In the genomic region with DNA sequence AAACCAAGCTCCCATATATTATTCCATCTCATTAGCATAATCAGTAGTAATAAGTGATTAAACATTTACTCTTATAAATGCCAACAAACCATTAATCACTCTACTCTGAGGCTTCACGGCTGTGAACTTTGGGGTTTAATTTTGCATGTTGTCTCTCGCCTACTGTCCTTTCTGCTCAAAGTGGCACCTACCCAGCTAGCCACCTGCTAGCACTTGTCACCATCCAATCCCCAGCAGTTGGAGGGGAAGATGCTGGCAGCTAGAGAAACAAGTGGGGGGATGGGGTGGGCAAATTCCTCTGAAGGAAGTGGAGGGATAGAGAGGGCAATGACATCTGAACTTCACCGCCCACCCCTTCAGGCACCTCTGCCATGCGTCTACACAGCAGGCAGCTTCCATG, we compare ENCODE assay signal across 22 mouse cellular contexts.
DNase-seq lines count a peak whose midpoint lies in the region; ATAC-seq lines count a peak whose summit lies in the region.
"Had no signal": no experiment of that assay in that cellular context is flagged by ENCODE, and none has a peak within 500 bp of the region (broad histone marks: within the 10 kb centered on the region; RNA-seq: fewer than 3 reads in every experiment).

No protein-coding gene starts in this region.

- no peak overlapping the region for H3K4me2 ChIP-seq in forebrain, embryonic 14.5 days (ENCODE audit: low read length)
- H3K4me2 ChIP-seq in forebrain, embryonic 11.5 days (ENCODE audit: low read depth, low read length, severe bottlenecking), result no peak overlapping the region
- H3K4me2 ChIP-seq: forebrain, embryonic 12.5 days; heart, embryonic 11.5 days; hindbrain, embryonic 13.5 days had no signal

- 0 out of 2 replicates have a peak, but pooled peaks have one; percentile 12 for ATAC-seq in forebrain, embryonic 14.5 days
- ATAC-seq in forebrain, embryonic 11.5 days (replicated peaks; ENCODE audit: low FRiP score), result no peak
- ATAC-seq: hindbrain, embryonic 16.5 days; inflammation-experienced regulatory T-cells, adult 6 months; intestine, embryonic 16.5 days; Patski had no signal

- no peak overlapping the region for H3K4me3 ChIP-seq in forebrain, embryonic 14.5 days (ENCODE audit: low read depth, low read length)
- no peak overlapping the region for H3K4me3 ChIP-seq in forebrain, embryonic 11.5 days (ENCODE audit: low read depth, low read length)
- H3K4me3 ChIP-seq: forebrain, embryonic 12.5 days; gastrocnemius, adult 2 months; hindbrain, embryonic 13.5 days had no signal

- H3K27ac ChIP-seq in forebrain, embryonic 14.5 days (ENCODE audit: low read depth, low read length), result no peak overlapping the region
- no peak overlapping the region for H3K27ac ChIP-seq in forebrain, embryonic 11.5 days (ENCODE audit: low read depth, low read length)
- H3K27ac ChIP-seq: forebrain, embryonic 12.5 days; gastrocnemius, adult 2 months; hindbrain, embryonic 13.5 days had no signal

- intact Hi-C loops in left cerebral cortex, postnatal 4 days (cut with DNase I), result no loop called here
- intact Hi-C loops in left cerebral cortex, postnatal 14 days (cut with DNase I), result no loop called here

- no peaks in the 10 kb centered on the region for H3K27me3 ChIP-seq in forebrain, embryonic 14.5 days (replicated peaks; ENCODE audit: control insufficient read depth, insufficient read depth, low read length)
- H3K27me3 ChIP-seq in forebrain, embryonic 11.5 days (ENCODE audit: control insufficient read depth, insufficient read depth, low read length), result no peaks in the 10 kb centered on the region
- H3K27me3 ChIP-seq: hindbrain, embryonic 13.5 days had no signal

- peak; percentile 58 to 62 for DNase-seq in cerebellum, postnatal 10 days
- DNase-seq in cerebellum, adult 11-12 months, result no peak
- DNase-seq in forebrain, embryonic 14.5 days (ENCODE audit: low spot score), result peak; percentile 34
- no peak for DNase-seq in forebrain, embryonic 11.5 days (ENCODE audit: low spot score)
- DNase-seq in left cerebral cortex, postnatal 4 days, result peak; percentile 27
- no peak for DNase-seq in left cerebral cortex, postnatal 14 days (ENCODE audit: low spot score in 2 of 2)
- DNase-seq in frontal cortex, postnatal 10 days (ENCODE audit: low spot score in 2 of 2), result no peak
- DNase-seq: adrenal gland, postnatal 10 days; adrenal gland, postnatal 36 days; cerebellum, adult 2 months; cerebellum, adult 9-11 months; gastrocnemius, adult 2 months; gastrocnemius, postnatal 14 days; heart, adult 11 months had no signal

- no peaks in the 10 kb centered on the region for H3K9me3 ChIP-seq in forebrain, embryonic 14.5 days (replicated peaks; ENCODE audit: control insufficient read depth, low read length)
- H3K9me3 ChIP-seq in forebrain, embryonic 11.5 days (ENCODE audit: control insufficient read depth, low read length), result no peaks in the 10 kb centered on the region
- H3K9me3 ChIP-seq: forebrain, embryonic 12.5 days; hindbrain, embryonic 13.5 days had no signal

- H3K4me1 ChIP-seq in forebrain, embryonic 14.5 days (ENCODE audit: control insufficient read depth, insufficient read depth, low read length), result peaks cover 15% of the 10 kb centered on the region; the same call in 1 of the 2 replicates
- H3K4me1 ChIP-seq in forebrain, embryonic 11.5 days (replicated peaks; ENCODE audit: control insufficient read depth, insufficient read depth, low read length), result peaks cover 4% of the 10 kb centered on the region; the same call in 1 of the 2 replicates

- WGBS in forebrain, embryonic 14.5 days, result 45% methylated on average over 4 of the region's 4 CpGs
- WGBS in forebrain, embryonic 11.5 days, result 72% methylated on average over 4 of the region's 4 CpGs

- no peak overlapping the region for H3K9ac ChIP-seq in forebrain, embryonic 14.5 days (ENCODE audit: low read length)
- no peak overlapping the region for H3K9ac ChIP-seq in forebrain, embryonic 11.5 days (ENCODE audit: low read length)
- H3K9ac ChIP-seq: forebrain, embryonic 12.5 days; hindbrain, embryonic 13.5 days had no signal

- H3K36me3 ChIP-seq in forebrain, embryonic 14.5 days (ENCODE audit: control insufficient read depth, insufficient read depth, low read length), result no peaks in the 10 kb centered on the region
- no peaks in the 10 kb centered on the region for H3K36me3 ChIP-seq in forebrain, embryonic 11.5 days (ENCODE audit: control insufficient read depth, insufficient read depth, low read length)
- H3K36me3 ChIP-seq: forebrain, embryonic 12.5 days; G1E; hindbrain, embryonic 13.5 days had no signal

Comparison
In these comparisons a context has a peak if more than half of its experiments do, and no peak if none do; other contexts are left out.
1. DNase-seq: peak in cerebellum, postnatal 10 days (2 of 2), forebrain, embryonic 14.5 days (single experiment) and left cerebral cortex, postnatal 4 days (single experiment); none in cerebellum, adult 11-12 months (single experiment), forebrain, embryonic 11.5 days (single experiment), left cerebral cortex, postnatal 14 days (0 of 2) and frontal cortex, postnatal 10 days (0 of 2).